Mouse (Mus musculus) CH12F3 (cell line): Measurements from ENCODE around the gene Anks1b.

Experiments
- in situ Hi-C: fragments of 300-500 bp; cut with MboI; formaldehyde crosslinking; loops from 2 replicates; pipeline ENCODE4 v1.14.3; 2020; ENCODE audit warnings: low sequenced_read_pairs

Anks1b gene

GRCm38 (mm10) chr10:89873146-89873950 lies at the start of gene Anks1b:
Anks1b (plus strand) TSS chr10:89873509.
- in situ Hi-C loops, result no loop called here

- in situ Hi-C loops, result no loop called here
Observed at GRCm38 (mm10) chr10:89823906-89824305, 49.4 kb upstream of the Anks1b start.

DNA sequence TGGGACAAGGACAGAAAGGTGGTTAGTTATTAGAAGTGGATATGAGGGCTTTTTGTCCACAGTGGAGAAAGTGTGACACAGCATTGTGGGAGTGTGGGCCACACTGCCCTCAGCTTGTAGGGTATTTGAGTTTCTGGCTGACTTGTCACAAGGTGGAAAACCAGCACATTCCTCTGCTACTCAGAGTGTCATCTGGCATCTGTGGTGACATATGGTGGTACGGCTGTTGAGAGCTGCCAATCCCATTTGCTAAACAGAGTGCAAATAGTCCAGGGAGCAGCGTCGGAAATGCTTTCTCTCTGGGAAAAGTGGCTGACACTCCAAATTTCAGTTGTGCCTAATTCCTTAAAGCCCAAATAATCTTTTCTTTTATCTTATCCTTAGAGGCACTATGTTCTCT lies 46.4 kb upstream of the Anks1b start:
- in situ Hi-C loops, result loop anchor here (25.0 kb wide), 1 partner anchor 365 kb away; no protein-coding TSS in a partner anchor

DNA sequence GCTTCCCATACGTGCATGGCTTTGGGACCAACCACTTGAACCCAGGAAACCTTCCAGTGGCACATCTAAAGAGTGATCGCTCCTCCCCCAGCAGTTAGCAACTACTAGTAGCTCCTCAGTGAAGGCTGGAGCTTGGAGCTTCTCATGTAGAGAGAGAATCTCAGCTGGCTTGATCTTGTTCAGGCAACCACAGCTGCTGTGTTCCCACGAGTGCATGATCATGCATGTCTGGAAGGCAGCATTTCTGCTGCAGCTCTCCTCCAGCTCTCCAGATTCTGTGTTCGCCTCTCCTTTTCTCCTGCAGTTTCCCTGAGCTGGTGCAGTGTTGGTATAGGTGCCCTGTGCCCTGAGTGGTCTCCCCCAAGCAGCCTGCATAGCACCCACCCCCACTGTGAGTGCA lies 41.0 kb upstream of the Anks1b start:
- in situ Hi-C loops, result loop anchor here (25.0 kb wide), 1 partner anchor 370 kb away; no protein-coding TSS in a partner anchor

DNA sequence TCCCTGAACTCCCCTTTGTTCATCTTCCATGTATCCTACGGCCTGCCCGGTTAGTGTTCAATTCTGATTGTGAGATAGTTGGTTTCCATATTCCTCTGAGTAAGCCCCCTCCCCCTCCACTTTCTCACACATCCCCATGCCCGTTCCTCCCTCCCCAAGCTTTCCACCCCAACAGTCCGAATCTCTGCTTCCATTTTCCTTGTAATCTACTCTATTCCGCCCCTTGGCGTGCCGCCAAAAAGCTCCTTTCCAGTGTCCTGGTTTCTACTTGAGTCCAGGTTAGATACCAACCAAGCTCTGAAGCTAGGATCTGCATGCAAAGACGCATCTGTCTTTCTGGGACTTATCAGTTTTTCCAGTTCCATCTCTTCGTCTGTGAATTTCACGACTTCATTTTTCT lies 40.1 kb upstream of the Anks1b start:
- in situ Hi-C loops, result loop anchor here (25.0 kb wide), 1 partner anchor 371 kb away; no protein-coding TSS in a partner anchor

- in situ Hi-C loops, result loop anchor here (25.0 kb wide), 1 partner anchor 375 kb away; no protein-coding TSS in a partner anchor
Observed at GRCm38 (mm10) chr10:89837476-89837875, 35.8 kb upstream of the Anks1b start.

DNA sequence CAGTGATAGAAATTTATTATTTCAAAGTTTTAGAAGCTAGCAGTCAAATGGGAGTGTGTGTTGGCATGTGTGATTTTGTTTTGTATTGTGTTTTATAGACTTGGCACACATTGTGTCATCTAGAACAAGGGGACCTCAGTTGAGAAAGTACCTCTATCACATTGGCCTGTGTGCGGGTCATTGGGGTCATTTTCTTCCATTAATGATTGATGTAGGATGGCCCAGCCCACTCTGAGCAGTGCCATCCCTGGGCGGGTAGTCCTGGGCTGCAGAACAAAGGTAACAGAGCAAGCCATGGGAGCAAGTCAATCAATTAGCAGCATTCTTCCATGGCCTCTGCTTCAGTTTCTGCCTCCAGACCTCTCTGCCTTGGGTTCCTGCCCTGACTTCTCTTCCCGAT lies 34.5 kb upstream of the Anks1b start:
- in situ Hi-C loops, result loop anchor here (25.0 kb wide), 1 partner anchor 377 kb away; no protein-coding TSS in a partner anchor

DNA sequence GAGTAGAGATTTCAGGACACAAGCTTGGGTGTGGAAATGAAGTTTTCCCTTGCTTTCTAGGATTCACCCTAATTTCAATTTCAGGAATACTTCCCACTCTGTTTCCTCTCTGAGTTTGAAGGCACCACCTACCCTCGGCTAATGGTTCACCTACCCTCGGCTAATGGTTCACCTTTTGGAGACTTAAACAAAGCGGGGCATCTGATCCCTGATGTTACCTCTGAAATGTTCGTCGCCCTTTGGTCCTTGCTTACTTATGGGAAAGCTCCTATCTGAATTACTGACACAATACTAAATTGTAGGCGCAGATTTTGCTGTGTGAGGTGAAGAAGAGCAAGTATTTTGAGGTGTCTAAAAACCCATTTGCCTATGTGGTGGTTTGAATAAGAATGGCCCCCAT lies 22.4 kb upstream of the Anks1b start:
- in situ Hi-C loops, result no loop called here

- in situ Hi-C loops, result no loop called here
Observed at GRCm38 (mm10) chr10:89855251-89855875, 17.9 kb upstream of the Anks1b start.

DNA sequence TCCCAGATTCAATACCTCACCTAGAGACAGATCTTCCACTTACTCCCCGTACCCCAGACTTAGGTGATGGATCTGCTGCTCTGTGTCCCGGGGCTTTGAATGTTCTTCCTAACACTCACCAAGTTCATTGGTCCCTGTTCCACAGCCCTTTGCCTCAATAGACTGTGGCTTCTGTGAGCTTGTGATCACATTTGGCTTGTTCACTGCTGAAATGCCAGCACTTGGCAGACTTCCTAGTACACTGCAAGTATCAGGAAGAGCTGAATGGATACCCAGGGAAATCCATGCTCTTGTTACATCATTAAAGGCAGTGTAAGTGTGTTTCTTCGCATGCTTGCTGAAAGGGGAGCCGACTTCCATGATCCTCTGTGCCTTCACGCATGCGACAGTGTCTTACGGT lies 17.0 kb upstream of the Anks1b start:
- in situ Hi-C loops, result no loop called here

DNA sequence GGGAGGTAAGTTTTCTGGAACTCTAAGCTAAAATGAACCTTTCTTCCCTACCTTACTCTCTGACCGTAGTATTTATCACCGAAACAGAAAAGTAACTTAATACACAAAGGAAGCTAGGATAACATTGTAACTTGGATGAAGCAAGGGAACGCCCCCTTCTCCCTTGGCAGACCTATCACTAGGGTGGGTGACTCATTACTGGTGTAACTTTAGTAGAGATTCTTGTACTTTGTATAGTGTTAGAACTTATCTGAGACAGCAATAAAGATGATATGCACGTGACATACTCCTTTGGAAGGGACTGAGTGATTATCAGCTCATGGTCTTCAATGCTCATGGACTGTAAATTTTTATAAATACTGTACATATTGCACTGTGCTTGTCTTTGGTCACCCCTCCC lies 5.1 kb upstream of the Anks1b start:
- in situ Hi-C loops, result no loop called here

- in situ Hi-C loops, result no loop called here
Observed at GRCm38 (mm10) chr10:89868836-89869235, 4.5 kb upstream of the Anks1b start.

GRCm38 (mm10) chr10:89872501-89873145 lies 686 bp upstream of the Anks1b start:
- in situ Hi-C loops, result no loop called here

DNA sequence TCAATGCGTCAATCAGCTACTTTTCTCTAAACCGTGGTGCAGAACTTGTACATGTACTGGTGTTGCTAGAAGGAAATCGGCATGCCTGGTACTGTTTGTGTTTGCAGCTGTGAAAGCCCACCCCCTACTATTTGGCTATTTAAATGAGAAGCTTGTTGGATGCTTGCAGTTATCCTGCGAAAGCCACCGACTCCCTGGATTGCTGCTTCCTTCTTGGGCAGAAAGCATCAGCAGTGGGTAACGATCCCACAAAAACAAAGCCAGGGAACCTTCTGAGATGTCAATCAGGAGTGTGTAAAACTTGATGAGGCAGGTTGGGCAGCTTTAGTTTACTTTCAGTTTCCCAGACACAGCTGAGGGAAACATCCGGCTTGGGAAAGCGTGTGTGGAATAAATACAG lies 727 bp downstream of the Anks1b start:
- in situ Hi-C loops, result no loop called here

DNA sequence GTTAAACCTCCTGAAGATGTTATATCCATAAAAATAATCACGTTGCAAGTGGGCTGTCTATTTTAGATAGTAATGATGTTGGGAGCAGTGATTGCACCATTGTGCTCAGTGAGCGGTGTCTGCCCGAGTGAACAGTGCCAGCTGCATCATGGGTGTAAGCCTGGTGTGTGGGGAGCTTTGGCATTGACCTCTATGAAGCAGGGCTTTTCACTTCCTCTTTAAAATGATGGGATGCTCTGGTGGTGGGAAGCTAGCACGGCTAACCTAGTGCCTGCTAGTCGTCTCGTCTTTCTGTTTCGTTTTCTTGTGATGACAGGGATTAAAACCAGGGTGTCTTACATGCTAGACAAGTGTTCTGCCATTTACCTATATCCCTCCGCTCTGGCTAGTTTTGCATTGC lies 10.3 kb downstream of the Anks1b start:
- in situ Hi-C loops, result no loop called here

DNA sequence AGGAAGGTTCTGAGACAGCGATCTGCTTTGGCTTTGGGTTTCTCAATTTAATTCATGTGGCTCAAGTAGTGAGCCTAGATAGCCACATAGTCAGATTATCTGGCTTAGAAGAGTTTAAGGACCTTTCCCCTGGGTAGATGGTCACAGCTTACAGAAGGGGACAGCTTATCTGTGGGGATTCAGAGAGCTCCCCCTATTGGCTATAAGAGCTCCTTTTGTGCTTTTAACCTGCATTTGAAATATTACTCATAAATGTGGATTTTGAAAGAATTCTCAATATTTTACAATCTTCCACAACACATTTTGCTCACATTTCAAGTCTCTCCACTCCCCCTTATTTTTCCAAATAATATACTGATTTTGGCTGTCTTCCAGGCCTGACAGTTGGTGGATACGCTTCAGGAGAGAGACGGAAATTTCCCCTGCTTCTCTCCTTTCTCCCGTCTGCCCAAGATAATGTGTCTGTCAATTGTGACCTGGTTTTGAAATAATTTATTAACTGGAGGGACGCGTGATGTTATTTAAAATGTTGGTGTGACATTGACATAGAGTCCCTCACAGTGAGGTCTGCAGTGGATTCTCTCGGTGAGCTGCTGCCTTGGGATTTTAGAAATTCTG lies 29.5 kb downstream of the Anks1b start:
- in situ Hi-C loops, result no loop called here

DNA sequence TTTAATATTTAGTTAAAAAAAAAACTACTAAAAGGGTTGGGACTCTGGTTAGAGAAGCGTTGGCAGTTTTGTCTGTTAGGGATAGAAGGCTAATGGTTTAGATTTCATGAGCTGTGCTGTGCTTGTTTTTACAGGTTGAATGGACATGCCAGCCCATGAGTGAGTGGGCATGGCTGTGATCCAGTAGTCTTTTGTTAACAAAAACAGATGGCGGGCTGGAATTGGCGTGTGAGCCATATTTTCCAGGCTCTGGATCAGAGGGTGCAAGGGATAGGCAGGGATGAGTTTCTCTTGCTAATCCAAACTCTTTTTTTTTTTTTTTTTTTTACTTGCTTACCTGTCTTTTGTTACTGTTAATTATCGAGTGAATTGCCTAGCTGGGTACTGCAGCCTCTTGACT lies 38.6 kb downstream of the Anks1b start:
- in situ Hi-C loops, result no loop called here

GRCm38 (mm10) chr10:89913174-89913573 lies 39.9 kb downstream of the Anks1b start:
- in situ Hi-C loops, result no loop called here

GRCm38 (mm10) chr10:89917141-89917540 lies 43.8 kb downstream of the Anks1b start:
- in situ Hi-C loops, result no loop called here

GRCm38 (mm10) chr10:89921965-89922364 lies 48.7 kb downstream of the Anks1b start:
- in situ Hi-C loops, result no loop called here

DNA sequence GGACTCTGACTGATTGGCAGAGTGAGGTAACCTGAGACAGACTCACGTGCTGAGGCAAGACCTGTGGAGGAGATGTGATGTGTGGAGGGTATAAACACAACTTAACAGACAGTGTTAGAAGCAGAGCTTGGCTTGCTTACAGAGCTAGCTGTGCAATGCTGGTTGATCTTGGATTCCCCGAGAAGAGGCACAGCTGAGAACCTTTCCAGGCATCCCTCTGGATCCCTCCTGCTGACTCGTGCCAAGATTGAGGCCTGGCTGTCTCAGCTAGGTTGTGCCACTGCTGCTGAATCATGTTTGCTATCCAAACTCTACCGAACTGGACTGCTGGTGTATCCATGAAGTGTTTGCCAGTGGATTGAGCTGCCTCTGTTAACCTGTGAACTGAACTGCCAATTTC lies 68.9 kb downstream of the Anks1b start:
- in situ Hi-C loops, result no loop called here
